Mouse (Mus musculus) c-Kit-negative CD71-positive TER-119-positive erythroid progenitor cells, embryonic 14.5 days (primary cell): ENCODE data around the gene Synj2.
A peak's percentile ranks its signal among the peaks of the same experiment; 100 is the strongest.

Experiments
- DNase-seq: peaks from one replicate; pipeline ENCODE4 v3.0.0-alpha.2; 2013; ENCODE audit warnings: low read depth, low spot score

Synj2 gene

DNA sequence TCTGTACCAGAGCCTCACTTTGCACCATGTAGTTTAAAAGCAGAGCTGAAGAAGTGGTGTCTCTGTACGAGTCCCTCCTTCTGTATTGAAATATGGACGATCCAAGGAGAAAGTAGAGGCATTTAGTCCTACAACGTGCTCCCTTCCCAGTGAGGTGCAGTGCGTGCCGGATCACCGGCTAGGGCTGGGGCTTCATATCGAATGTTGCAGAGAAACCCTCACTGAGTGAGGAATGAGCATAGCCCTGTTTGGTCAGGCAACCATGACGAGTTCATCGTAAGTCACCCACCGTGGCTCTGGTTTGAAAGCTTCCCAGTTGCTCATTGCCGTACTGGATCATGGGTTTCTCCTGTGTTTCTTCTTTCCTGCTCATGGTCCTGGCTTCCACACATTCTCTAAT is 95.8 kb downstream of the Synj2 start:
- DNase-seq: no peak

DNA sequence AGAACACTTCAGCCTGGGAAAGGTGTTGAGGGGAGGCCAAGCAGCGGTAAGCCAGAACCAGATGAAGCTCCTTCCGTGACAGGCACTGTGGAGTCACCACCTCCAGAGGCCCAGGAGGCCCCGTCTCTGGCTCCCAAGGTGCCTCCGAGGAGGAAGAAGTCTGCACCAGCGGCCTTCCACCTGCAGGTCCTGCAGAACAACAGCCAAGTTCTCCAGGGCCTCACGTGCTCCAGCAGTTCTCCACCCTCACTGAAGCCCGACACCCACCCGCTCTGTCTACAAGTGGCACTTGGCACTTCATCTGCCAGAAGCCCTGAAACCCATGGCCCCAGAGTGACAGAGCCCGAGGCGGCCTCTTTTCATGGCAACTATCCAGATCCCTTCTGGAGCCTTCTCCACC is 96.4 kb downstream of the Synj2 start:
- DNase-seq: no peak

DNA sequence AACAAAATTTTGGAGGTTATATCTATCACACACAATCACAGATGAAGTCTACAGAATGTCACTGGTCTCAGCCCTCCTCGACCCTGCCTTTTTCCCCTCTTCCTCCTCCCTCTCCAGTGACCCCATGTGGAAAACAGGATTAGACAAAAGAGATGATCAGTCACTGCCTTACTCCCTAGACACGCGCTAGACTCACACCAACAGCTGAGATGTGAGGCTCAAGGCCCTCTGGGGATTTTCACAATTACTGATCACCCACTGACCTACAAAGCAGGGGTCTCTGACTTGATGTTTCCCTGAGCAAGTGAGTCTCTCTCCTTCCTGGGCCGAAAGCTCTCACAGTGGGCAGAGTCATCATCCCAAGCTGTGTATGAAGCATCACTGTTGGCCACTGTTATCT is 111.7 kb downstream of the Synj2 start:
- no peak for DNase-seq

DNA sequence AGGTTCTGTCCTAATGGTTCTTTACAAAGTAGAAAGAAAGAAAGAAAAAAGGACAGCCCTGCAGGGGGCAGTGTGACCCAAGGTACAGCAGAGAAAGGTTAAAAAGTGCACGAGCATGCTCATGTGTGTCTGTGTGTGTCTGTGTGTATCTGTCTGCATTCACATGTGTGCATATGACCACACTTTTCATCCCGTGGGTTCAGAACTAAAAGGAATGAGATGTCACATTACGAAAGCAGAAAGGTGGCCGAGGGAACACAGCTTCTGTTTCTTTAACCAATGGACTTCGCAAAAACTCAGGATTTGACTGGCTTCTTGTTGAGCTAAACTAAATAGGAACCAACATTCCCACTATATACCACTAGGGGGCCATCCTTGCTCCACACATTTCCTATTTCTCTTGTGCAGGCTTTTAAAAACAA is 113.9 kb downstream of the Synj2 start:
- peak; percentile 38 for DNase-seq

DNA sequence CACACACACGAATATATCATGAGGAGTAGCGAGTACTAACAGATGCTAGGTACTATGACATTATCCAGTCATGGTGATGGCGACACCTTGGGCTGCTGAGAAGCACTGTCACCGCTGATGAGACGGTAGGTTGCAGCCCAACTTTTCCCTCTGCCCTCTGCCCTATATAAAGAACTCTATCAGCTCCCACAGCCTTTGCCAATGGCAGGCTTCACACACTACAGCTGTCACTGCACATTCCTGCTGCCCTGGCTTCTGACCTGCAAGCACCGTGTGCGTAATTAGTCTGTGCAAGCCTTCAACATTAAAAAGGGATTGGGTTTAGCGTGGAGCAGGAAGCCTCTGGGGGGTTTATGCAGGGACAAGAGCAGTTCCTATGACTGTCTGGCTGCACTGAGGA is 121.7 kb downstream of the Synj2 start:
- DNase-seq: no peak

DNA sequence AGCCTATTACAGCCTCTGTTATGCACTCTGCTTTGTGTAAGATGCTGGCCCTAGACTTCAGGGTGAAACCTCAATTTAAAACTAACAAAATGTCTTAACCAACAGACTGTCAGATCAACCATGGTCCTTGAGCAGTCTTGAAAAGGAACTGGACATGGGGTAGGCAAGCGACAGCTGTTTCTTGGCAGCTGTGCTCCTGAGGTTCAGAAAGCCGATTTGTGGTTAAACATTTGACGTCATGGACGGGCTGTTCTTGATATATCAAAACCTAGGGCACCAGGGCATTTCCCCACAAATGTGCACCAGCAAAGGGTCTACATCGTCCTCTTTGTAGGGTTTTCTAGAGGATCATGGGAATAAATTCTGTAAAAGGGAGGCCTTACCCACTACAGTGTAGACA is 122.5 kb downstream of the Synj2 start:
- no peak for DNase-seq

DNA sequence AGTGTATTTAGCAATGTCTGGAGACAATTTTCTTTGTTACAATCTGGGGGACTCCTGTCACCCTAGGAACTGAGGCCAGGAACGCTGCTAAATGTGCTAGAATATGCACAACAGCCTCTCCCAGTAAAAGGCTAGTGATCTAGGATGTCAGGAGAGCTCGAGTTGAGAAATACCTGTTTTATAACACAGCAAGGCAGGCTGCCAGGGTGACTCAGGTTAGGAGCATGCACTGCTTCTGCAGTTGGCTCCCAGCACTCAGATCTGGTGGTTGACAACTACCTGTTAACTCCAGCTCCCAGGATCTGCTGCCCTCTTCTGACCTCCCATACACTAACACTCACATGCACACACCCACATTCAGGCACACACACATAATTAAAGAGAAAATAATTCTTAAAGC is 124.9 kb downstream of the Synj2 start:
- DNase-seq: no peak

DNA sequence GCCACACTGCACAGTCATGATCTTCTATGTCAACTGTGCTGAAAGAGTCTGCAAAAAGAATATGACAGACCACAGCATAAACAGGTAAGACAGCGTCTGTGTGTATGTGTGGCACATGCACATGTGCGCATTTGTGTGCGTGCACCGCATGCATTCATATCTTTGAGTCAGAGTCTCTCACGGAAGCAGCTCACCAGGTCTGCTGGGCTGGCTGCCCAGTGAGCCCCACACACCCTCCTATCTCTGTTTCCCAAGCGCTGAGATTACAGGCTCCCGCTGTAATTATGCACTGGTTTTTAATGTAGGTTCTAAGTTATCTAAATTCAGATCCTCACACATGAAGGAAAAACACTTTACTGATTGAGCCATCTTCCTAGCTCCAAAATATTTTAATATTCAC is 126.5 kb downstream of the Synj2 start:
- DNase-seq: no peak

DNA sequence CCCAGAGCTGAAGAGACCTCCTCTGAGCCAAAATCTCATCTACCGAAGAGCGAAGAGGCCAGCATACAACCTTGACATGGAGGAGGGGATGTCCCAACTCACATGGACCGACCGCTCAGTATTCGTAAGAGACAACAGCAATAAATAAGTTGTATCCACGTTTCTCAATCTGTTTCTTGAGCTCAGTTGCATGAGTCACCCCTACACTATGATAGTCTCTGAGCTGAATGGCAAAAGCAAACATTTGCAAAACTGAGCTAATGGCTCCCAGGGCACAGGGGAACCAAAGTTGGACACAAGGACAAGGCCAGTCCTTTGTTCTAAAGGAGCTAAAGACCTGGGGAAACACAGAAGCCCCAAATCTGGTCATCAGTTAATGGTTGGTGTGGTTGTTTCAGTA is 128.8 kb downstream of the Synj2 start:
- DNase-seq: no peak

DNA sequence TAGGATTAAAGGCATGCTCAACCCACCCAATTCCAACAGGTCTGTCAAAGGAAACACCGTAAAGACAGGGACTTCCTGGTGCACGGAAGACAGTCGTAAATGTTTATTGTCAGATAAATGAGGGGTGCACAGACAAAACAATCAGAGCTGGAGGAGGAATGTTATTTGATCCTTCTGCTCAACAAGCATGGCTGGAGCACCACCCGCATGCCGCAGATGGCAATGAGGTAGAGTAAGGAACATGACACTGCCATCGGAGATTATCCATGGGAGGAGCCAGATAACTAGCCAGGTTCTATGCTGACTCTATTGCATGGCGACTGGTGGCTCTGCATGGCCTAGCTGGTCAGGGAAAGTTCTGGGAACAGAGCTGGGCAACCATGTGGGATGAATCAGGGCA is 132.3 kb downstream of the Synj2 start:
- DNase-seq: no peak

DNA sequence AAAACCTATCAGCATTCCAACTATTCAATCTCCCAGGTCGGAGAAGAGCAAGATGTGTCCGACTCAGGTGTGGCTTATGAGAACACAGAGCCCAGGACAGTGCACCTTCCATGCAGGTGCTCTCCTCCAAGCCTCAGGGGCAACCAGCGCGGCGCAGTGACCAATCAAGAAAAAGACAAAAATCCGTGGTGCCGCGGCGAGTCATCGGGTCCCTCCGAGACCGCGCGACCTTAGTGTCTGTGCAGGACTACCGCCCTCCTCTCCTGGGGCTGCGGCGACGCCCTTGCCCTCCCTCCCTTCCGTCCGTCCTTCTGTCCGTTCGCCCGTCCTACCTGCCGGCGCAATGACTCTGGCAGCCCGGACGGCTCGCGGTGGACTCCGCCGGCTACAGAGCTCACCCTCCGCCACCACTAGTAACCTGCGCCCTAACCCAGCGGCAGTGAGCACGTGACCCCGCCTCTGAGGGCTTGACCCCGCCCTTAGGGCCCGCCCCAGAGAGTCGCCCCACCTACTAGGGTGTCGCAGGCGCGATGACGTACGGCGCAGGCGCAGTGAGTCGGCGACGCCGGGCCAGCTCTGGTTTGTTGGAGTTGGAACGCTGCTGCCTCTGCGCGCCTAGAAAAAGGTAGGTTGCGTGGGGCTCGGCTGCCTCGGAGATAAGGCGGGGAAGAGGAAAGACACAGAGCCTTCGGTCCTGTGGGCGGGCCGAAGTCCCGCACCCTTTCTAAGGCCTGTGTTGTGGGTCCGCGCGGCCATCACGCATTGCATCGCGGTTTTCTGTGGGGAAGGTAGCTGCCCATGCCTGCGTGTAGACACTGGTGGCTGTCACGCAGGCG is 138.4 kb downstream of the Synj2 start, which contains the start of the genes Serac1 and Gtf2h5:
TSS of gene Serac1 (minus strand) at position 455 of the 836 bp plus-strand sequence.
TSS of gene Gtf2h5 (plus strand) at position 500 of the 836 bp plus-strand sequence.
- peak; percentile 96 for DNase-seq

DNA sequence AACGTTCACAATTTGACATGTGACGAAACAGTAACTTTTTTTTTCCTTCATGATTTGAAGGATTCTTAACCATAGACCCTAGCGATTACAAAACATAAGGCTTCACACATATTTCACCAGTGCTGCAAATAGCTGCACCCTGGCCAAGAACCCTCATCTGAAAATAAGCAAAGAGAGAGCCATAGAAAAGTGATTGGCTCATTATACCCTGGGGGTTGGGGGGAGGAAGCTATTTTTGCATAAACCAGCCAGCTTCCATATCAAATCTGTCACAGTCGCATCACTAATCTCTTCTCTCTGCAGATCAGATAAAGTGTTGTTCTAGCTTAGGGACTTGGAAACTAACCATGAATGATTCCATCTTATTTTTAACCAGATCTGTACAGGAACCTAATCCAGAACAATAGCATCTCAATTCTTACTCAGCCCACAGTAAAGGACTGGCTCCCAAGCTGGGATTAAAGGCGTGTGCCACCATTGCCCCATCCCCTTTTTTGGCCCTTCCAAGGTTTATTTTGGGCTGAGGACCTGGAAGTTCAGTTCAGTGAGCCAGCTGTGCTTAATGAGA is 142.3 kb downstream of the Synj2 start:
- no peak for DNase-seq

DNA sequence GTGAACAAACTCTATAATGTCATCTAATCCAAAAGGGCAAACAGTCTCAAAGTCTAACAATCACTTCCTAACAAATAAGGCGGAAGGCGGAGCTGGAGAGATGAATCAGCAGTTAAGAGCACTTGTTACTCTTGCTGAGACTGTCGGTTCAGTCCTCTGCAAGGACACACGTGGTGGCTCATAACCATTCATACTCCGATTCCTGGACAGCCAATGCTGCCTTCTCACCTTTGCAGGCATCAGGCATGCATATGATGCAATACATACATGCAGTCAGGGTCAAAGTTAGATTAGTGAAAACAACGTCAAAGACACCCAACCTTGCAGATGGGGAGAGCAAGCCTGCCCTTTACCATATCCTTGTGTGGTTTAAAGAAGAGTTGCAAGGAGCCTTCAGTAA is 150.5 kb downstream of the Synj2 start:
- no peak for DNase-seq
